Mouse (Mus musculus) embryonic facial prominence, embryonic 10.5 days (tissue): ENCODE measurements around the gene Rrp9. TPM values are rescaled to one million over a fixed set of nuclear protein-coding genes. Genes with fewer than 3 reads are reported as not detected.
"Not testable (repeated sequence)": the region's sequence is repeated elsewhere in the genome, so short reads cannot be mapped to it uniquely, and the experiment has no call there.

Source experiments
- DNase-seq: peaks from one replicate; pipeline ENCODE4 v3.0.0-alpha.2; 2017; ENCODE audit warnings: low spot score
- H3K27ac ChIP-seq: fragments of 300-500 bp; sonication (generic); replicated peaks from 2 replicates; pipeline ENCODE4 v1.5.1; 2016; ENCODE audit warnings: mild to moderate bottlenecking
- H3K27me3 ChIP-seq: fragments of 300-500 bp; sonication (generic); replicated peaks from 2 replicates; pipeline ENCODE4 v1.6.1; 2016; ENCODE audit warnings: low read depth, mild to moderate bottlenecking; ENCODE audit not compliant: poor library complexity, severe bottlenecking
- H3K36me3 ChIP-seq: fragments of 300-500 bp; sonication (generic); replicated peaks from 2 replicates; pipeline ENCODE4 v1.6.1; 2016; ENCODE audit warnings: mild to moderate bottlenecking, moderate library complexity
- H3K4me1 ChIP-seq: fragments of 300-500 bp; sonication (generic); 2 replicates; pipeline ENCODE4 v1.6.1; 2016
- H3K4me3 ChIP-seq: fragments of 300-500 bp; sonication (generic); 2 replicates; pipeline ENCODE4 v1.5.1; 2016; ENCODE audit warnings: mild to moderate bottlenecking, moderate library complexity
- H3K9me3 ChIP-seq: fragments of 300-500 bp; sonication (generic); 2 replicates; pipeline ENCODE4 v1.6.1; 2016; ENCODE audit warnings: mild to moderate bottlenecking
- WGBS: fragments of 180-500 bp; shearing (Covaris S2); methylation state at CpG from one replicate; pipeline ENCODE4 v1.1.7; 2016; 5-methylcytosine and 5-hydroxymethylcytosine counted together
- polyA plus RNA-seq: library from polyadenylated mRNA; unstranded; fragments of >200 nt; fragmentation: Nextera tagmentation; extraction: Ambion mirVana; gene quantifications from 2 replicates; pipeline ENCODE4 v1.2.1, GENCODE M21; 2016

Rrp9 gene
- polyA plus RNA-seq, 1 experiment from 2014 or later, result 77.5 TPM

DNA sequence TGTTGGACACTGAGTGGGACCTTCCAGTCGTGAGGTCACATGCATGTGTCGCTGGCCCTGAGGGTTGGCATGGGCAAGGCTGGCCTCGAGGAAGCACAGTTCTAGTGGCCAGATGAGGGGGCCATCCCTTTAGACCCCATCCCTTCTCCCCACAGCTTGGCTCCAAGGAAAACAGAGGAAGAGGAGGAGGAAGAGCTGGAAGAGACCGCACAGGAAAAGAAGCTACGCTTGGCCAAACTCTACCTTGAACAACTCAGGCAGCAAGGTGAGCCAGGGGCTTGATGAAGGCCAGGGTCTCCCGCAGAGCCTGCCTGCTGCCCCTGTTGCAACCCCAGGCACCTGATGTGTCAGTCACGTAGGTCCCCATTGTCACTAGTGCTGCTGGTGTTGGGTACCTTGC lies 4.8 kb downstream of the Rrp9 start:
- Histone ChIP-seq H3K9me3 (no peaks in the 10 kb centered on the region), H3K4me1 (peaks cover 24% of the 10 kb centered on the region), H3K36me3 (peaks cover 62% of the 10 kb centered on the region), H3K4me3 (no peak overlapping the region), H3K27me3 (no peaks in the 10 kb centered on the region), H3K27ac (no peak overlapping the region)
- WGBS, result 93% methylated on average over 7 of the region's 7 CpGs
- no peak for DNase-seq

DNA sequence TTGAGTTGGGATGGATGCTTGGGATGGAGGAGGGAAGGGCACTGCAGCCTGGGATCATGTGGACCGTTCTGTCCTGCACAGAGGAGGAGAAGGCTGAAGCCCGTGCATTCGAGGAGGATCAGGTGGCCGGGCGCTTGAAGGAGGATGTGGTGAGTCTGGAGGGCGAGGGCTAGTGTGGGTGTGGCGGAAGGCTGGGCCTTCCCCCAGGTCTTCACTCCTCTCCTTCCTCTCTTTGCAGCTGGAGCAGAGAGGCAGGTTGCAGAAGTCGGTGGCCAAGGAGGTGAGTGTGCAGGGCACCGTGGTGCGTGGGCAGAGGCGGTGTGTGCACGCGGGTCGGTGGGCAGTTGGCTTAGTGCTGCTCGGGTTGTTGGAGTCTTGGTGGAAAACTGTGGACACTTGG lies 5.3 kb downstream of the Rrp9 start:
- WGBS, result 92% methylated on average over 15 of the region's 15 CpGs
- no peak for DNase-seq
- Histone ChIP-seq H3K9me3 (no peaks in the 10 kb centered on the region), H3K4me1 (peaks cover 19% of the 10 kb centered on the region), H3K4me3 (no peak overlapping the region), H3K27ac (no peak overlapping the region), H3K27me3 (no peaks in the 10 kb centered on the region), H3K36me3 (peaks cover 68% of the 10 kb centered on the region)

DNA sequence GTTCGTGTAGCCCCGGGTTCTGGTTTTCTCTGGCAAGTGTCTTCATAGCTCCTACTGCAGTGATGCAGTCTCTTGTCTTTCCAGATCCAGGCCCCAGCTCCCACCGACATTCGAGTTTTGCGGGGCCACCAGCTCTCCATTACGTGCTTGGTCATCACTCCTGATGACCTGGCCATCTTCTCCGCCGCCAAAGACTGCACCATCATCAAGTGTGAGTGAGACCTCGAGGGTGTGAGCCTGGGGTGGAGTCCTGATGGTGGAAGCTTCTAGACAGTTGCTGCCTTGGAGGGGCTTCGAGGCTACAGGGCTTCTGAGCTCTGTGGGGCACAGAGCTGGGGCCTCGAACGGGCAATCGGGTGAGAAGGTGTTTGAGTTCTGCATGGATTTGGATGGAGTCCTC lies 5.9 kb downstream of the Rrp9 start:
- Histone ChIP-seq H3K36me3 (peaks cover 73% of the 10 kb centered on the region), H3K27me3 (no peaks in the 10 kb centered on the region), H3K4me3 (no peak overlapping the region), H3K4me1 (peaks cover 13% of the 10 kb centered on the region), H3K27ac (no peak overlapping the region), H3K9me3 (no peaks in the 10 kb centered on the region)
- DNase-seq, result no peak
- 93% methylated on average over 13 of the region's 13 CpGs for WGBS

DNA sequence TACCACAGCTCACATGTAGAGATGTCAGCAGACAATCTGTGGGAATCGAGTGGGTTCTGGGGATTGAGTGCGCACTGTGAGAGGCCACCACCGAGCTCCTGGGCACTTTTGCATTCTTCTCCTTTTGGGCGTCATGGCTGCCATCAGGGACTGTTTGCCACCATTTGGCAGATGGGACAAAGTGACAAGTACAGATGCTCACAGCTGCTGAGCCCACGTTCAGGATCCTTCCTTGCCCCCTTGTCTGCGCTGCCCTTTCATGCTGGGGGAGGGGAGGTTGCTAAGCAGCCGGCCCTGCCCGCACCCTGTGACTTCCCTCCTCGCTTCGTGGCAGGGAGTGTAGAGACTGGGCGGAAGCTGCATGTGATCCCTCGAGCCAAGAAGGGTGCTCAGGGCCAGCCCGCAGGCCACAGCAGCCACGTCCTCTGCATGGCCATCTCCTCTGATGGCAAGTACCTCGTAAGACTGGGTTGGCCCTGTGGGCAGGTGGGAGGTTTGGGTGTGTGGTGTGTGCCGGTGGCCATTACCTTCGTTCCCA lies 6.9 kb downstream of the Rrp9 start:
- Histone ChIP-seq H3K27me3 (no peaks in the 10 kb centered on the region), H3K9me3 (no peaks in the 10 kb centered on the region), H3K4me3 (no peak overlapping the region), H3K36me3 (peaks cover 73% of the 10 kb centered on the region), H3K4me1 (peaks cover 8% of the 10 kb centered on the region), H3K27ac (no peak overlapping the region)
- 92% methylated on average over 17 of the region's 17 CpGs for WGBS
- no peak for DNase-seq

DNA sequence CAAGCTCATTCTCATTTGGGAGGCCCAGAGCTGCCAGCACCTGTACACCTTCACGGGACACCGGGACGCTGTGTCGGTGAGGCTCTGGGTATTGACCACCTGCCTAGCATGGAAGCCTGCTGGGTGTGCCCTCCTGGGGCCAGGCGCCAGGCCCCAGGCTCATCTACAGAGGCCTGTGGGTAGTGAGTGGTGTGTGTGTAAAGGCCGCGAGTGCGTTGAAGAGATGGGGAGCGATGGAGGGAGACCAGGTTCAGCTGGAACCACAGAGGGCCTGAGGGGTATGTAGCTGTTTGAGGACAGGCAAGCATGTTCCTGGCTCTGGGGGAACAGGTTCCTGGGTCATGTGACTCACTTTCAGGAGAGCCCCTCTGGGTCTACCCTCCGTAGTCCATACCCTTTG lies 7.4 kb downstream of the Rrp9 start:
- Histone ChIP-seq H3K4me1 (peaks cover 3% of the 10 kb centered on the region), H3K36me3 (peaks cover 73% of the 10 kb centered on the region), H3K27ac (no peak overlapping the region), H3K9me3 (no peaks in the 10 kb centered on the region), H3K27me3 (no peaks in the 10 kb centered on the region), H3K4me3 (no peak overlapping the region)
- DNase-seq, result no peak
- 94% methylated on average over 10 of the region's 10 CpGs for WGBS

DNA sequence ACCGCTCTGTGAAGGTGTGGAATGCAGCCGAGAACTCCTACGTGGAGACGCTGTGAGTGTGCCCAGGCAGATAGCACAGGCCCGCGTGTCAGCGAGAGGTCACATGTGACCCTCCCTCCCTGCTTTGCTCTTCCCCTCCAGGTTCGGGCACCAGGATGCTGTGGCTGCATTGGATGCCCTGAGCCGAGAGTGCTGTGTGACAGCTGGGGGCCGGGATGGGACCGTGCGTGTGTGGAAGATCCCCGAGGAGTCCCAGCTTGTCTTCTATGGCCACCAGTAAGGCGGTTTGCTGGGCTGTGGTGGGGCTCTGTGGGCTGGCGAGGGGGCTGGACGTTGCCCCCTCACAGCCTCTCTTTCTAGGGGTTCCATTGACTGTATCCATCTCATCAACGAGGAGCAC lies 7.8 kb downstream of the Rrp9 start:
- Histone ChIP-seq H3K36me3 (peaks cover 73% of the 10 kb centered on the region), H3K4me3 (no peak overlapping the region), H3K4me1 (no peaks in the 10 kb centered on the region), H3K9me3 (no peaks in the 10 kb centered on the region), H3K27ac (no peak overlapping the region), H3K27me3 (no peaks in the 10 kb centered on the region)
- no peak for DNase-seq
- WGBS, result 93% methylated on average over 17 of the region's 17 CpGs

DNA sequence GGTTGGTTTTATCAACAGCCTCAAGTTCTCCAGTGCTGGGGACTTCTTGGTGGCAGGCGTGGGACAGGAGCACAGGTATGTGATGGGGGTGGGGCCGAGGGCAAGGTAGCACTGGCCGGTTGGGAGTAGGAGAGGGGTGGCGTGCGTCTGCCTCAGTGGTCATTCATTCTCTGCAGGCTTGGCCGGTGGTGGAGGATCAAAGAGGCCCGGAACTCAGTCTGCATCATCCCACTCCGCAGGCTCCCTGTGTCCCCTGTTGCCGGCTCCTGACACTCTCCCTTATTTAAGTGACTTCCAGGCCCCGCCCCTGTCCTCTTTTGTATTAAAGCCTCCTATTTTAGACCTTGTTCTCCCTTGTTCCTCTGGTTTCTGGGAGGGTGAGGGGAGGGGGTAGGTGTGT lies 9.3 kb downstream of the Rrp9 start:
- DNase-seq, result no peak
- WGBS, result 92% methylated on average over 10 of the region's 10 CpGs
- Histone ChIP-seq H3K4me1 (no peaks in the 10 kb centered on the region), H3K27ac (no peak overlapping the region), H3K27me3 (no peaks in the 10 kb centered on the region), H3K9me3 (no peaks in the 10 kb centered on the region), H3K4me3 (no peak overlapping the region), H3K36me3 (peaks cover 63% of the 10 kb centered on the region)

DNA sequence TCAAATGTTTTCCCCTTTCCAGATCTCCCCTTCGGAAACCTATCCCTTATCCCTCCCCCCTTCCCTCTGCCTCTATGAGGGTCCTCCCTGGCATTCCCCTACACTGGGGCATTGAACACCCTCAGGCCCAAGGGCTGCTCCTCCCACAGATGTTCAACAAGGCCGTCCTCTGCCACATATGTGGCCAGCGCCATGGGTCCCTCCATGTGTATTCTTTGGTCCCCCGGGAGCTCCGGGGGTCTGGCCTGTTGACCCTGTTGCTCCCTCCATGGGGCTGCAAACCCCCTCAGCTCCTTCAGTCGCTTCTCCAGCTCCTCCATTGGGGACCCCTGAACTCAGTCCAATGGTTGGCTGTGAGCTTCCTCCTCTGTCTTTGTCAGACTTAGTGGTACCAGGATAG lies 11.8 kb downstream of the Rrp9 start:
- H3K4me3 ChIP-seq, result not testable (repeated sequence)
- 82% methylated on average over 6 of the region's 6 CpGs for WGBS

DNA sequence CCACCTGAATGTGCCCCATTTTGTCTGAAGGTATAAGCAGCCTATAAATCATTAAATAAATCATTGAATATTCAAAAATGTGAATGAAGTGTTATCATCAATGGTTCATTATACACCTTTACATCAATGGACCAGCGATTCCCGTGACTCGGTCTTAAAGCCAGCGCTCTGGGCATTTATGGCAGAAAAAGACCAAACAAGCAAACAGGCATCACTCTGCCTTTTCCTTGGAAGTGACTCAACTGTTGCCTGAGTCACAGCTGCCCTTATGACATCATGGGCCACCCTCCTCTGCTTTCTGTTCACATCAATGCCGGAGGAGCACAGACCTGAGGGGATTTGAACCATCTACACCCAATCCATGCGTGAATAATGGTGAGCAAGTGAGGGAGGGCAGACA lies 23.9 kb downstream of the Rrp9 start, which contains the start of gene Iqcf1:
TSS of gene Iqcf1 (plus strand) at position 301 of the 400 bp plus-strand sequence.
- no peaks in the 10 kb centered on the region for H3K27me3 ChIP-seq
- H3K4me3 ChIP-seq, result no peak within 1 kb of the TSS
- H3K36me3 ChIP-seq, result no peaks in the 10 kb centered on the region
- no peaks in the 10 kb centered on the region for H3K9me3 ChIP-seq
- WGBS, result 91% methylated on average over 6 of the region's 6 CpGs
- H3K27ac ChIP-seq, result no peak within 1 kb of the TSS
- no peak for DNase-seq
- H3K4me1 ChIP-seq, result no peaks in the 10 kb centered on the region

More for the DNA sequence above, 11.8 kb downstream of the Rrp9 start:
- not testable (repeated sequence) for DNase-seq, H3K4me1 ChIP-seq, H3K9me3 ChIP-seq, H3K27me3 ChIP-seq, H3K27ac ChIP-seq
- peaks cover 40% of the 10 kb centered on the region for H3K36me3 ChIP-seq

DNA sequence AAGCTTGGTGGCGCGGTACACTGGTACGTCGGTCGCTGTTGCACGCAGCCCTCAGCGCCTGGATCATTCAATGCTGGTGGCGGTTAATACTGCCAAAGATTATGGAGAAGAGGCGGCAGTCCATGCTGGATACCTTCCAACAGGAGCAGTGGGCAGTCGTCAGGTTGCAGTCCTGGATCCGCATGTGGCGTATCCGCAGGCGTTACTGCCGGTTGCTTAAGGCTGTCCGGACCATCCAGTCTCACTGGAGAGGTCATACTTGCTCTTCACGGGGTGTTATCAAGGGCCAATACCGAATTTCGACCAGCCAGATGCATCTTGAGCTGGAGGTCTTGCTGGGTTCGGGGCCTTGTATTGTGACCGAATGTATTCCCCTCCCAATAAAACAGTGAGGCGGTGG lies 26.1 kb downstream of the Rrp9 start:
- H3K4me3 ChIP-seq, result no peak overlapping the region
- no peaks in the 10 kb centered on the region for H3K36me3 ChIP-seq
- no peak overlapping the region for H3K27ac ChIP-seq
- no peaks in the 10 kb centered on the region for H3K9me3 ChIP-seq
- H3K27me3 ChIP-seq, result no peaks in the 10 kb centered on the region
- DNase-seq, result no peak
- 89% methylated on average over 22 of the region's 22 CpGs for WGBS
- H3K4me1 ChIP-seq, result no peaks in the 10 kb centered on the region

DNA sequence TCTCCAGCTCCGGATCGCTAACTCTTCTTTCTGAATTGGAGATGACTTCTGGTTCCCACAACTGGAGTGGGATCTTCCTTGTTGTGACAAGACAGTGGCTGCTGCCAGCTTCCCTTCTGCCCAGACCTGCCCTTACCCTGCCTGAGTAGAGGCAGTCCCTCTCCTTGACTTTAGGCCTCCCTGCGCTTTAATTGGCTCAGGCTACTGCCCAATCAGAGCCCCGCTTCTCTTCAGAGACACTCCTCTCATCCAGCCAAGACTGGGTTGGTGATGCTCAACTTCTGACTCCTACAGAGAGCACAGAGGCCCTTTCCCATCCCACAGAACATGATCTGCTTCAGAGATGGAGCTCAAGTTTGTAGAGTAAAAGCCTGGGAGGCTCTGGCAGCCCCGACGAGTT lies 28.5 kb downstream of the Rrp9 start:
- WGBS, result 72% methylated on average over 6 of the region's 6 CpGs

DNA sequence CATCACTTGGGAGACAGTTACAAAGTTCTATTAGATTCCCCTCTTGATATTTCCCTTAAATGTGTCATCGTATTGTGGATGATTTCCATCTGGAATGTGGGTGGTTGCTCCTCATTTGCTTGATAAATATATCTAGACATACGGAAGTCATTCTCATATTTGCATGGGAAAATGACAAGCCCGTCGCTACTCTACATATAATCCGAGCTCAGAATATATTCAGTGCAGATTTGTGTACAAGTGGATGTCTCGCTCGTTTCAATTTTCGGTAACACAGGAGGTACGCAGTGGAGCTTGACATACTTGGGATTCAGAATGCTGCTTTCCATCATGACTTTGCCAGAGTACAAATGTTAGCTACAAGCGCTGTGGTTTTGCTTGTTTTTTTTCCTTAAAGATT lies 33.6 kb downstream of the Rrp9 start:
- Histone ChIP-seq H3K27me3 (no peaks in the 10 kb centered on the region), H3K27ac (no peak overlapping the region), H3K4me1 (no peaks in the 10 kb centered on the region), H3K36me3 (no peaks in the 10 kb centered on the region), H3K9me3 (no peaks in the 10 kb centered on the region), H3K4me3 (no peak overlapping the region)
- DNase-seq, result no peak
- WGBS, result 95% methylated on average over 10 of the region's 10 CpGs

More for the DNA sequence above, 28.5 kb downstream of the Rrp9 start:
- Histone ChIP-seq H3K36me3 (no peaks in the 10 kb centered on the region), H3K4me1 (no peaks in the 10 kb centered on the region), H3K27me3 (no peaks in the 10 kb centered on the region), H3K9me3 (no peaks in the 10 kb centered on the region), H3K4me3 (no peak overlapping the region), H3K27ac (no peak overlapping the region)
- no peak for DNase-seq

DNA sequence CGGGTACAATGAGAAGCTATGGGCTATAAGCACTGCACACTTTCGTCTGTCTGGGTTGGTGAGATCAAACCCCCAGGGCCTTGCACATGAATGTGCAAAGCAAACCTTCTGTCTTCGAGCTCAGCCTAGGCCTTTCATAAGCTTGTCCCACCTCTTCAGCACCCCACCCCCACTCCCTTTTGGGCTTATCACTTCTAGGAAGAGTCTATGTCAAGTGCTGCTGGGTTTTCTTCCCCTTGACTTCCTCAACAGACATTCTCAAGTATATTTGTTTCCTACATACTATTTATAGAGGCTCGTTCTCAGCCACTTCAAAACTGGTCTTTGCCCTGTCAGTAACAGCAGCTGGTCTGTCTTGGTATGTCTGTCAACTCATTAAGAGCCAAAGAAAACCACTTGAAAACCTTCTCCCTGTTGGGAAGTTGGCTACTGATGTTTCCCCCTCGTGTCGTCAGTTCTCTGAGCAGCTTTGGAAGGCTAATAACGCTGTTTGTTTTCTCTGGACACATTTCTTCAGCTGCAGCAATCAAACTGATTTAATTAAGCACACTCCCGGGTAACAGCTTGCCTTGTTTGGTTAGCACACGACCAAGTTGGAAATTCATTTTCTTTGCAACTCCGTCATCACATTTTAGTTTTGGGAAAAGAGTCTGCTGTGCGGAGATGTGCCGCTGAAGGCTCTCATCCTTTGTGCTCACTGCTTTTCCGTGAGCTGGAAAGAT lies 37.1 kb downstream of the Rrp9 start:
- DNase-seq, result no peak
- Histone ChIP-seq H3K36me3 (no peaks in the 10 kb centered on the region), H3K4me3 (no peak overlapping the region), H3K27ac (no peak overlapping the region), H3K9me3 (no peaks in the 10 kb centered on the region), H3K27me3 (no peaks in the 10 kb centered on the region), H3K4me1 (no peaks in the 10 kb centered on the region)
- WGBS, result 76% methylated on average over 13 of the region's 13 CpGs
